Mouse (Mus musculus): Measurements from ENCODE around the gene Ascl3. TPM values are rescaled to one million over a fixed set of nuclear protein-coding genes. Genes with fewer than 3 reads are reported as not detected.

Gene Ascl3
- polyA plus RNA-seq, 1 experiment from 2014 or later = 0.20 TPM

DNA sequence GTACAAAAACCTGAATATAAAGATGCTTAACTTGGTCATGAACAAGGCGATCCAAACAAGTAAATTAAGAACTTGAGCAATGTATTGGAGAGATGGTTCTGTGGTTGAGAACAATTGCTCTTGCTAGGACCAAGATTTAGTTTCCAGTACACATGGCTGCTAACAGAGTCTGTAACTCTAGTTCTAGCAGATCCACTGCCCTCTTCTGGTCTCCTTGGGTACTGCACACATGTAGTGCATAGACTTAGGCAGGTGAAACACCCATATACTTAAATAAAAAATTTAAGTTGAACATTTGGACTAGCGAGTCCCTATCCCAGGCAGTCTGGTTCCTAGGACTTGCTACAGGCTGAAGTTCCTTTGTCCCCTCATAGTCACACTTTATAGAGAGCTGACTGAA lies 8.9 kb downstream of the Ascl3 start:
- no peak overlapping the region for H3K27ac ChIP-seq (ENCODE audit: low read depth, low read length)
- H3K36me3 ChIP-seq (ENCODE audit: control insufficient read depth, insufficient read depth, low read length) = no peaks in the 10 kb centered on the region
- WGBS = 92% methylated on average over 2 of the region's 2 CpGs
- DNase-seq (ENCODE audit: low spot score, missing footprints) (no peak), ATAC-seq (ENCODE audit: low FRiP score) (no peak)
- H3K4me1 ChIP-seq (ENCODE audit: control insufficient read depth, insufficient read depth, low read length) = no peaks in the 10 kb centered on the region
- no peaks in the 10 kb centered on the region for H3K27me3 ChIP-seq (ENCODE audit: control insufficient read depth, insufficient read depth, low read length)
- no peak overlapping the region for H3K9ac ChIP-seq (ENCODE audit: low read length)
- no peak overlapping the region for H3K4me2 ChIP-seq
- no peak overlapping the region for H3K4me3 ChIP-seq (ENCODE audit: low read depth, low read length)
- H3K9me3 ChIP-seq (ENCODE audit: control insufficient read depth, low read length) = no peaks in the 10 kb centered on the region; the same call in 1 of the 2 replicates

DNA sequence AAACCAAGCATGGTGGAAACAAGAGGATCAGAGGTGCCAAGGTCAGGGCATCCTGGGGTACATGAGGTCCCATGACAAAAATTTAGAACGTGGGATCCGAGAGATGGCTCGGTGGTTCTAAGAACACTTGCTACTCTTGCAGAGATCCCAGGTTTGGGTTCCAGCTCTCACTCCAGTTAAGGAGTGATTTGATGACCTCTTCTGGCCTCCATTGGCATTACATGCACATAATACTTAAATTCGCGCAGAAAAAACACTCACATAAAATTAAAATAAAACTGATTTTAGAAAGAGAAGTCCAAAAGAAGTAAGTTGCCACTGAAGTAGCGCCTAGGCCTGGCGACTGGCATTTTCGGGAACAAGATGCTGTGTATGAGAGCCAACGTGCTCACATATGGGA lies 12.2 kb downstream of the Ascl3 start:
- ATAC-seq (ENCODE audit: low FRiP score) (no peak), DNase-seq (ENCODE audit: low spot score, missing footprints) (peak; percentile 89)
- H3K4me3 ChIP-seq (ENCODE audit: low read depth, low read length) = no peak overlapping the region
- H3K27me3 ChIP-seq (ENCODE audit: control insufficient read depth, insufficient read depth, low read length) = no peaks in the 10 kb centered on the region
- no peaks in the 10 kb centered on the region for H3K4me1 ChIP-seq (ENCODE audit: control insufficient read depth, insufficient read depth, low read length)
- 66% methylated on average over 9 of the region's 9 CpGs for WGBS
- H3K27ac ChIP-seq (ENCODE audit: low read depth, low read length) = no peak overlapping the region
- no peak overlapping the region for H3K4me2 ChIP-seq
- H3K9me3 ChIP-seq (ENCODE audit: control insufficient read depth, low read length) = no peaks in the 10 kb centered on the region; the same call in 1 of the 2 replicates
- H3K36me3 ChIP-seq (ENCODE audit: control insufficient read depth, insufficient read depth, low read length) = no peaks in the 10 kb centered on the region
- H3K9ac ChIP-seq (ENCODE audit: low read length) = no peak overlapping the region

DNA sequence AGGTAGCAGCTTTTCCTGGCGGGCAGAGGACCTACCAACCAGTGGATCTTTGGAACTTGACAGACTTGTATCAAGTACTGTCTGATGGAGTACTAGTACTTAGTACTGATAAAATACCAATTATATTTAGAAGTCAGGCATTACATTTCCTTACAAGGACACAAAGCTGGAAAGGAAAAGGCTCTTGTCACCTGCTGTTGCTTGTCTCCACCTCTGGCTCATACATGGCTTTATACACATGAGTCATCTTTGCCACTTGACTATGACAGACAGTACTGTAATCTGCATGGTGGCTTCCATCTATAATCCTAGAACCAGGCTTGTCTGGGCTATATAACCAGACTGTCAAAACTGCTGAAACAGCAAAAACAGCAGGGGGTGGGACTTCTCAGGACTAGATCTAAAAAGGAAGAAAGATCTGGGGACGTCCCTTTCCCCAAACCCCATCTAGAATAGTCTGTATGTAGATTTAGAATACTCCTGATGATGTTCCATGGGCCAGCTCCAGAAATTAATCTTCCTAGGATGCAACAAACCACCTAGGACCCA lies 18.0 kb downstream of the Ascl3 start:
- no peak overlapping the region for H3K4me3 ChIP-seq (ENCODE audit: low read depth, low read length)
- no peaks in the 10 kb centered on the region for H3K4me1 ChIP-seq (ENCODE audit: control insufficient read depth, insufficient read depth, low read length)
- whole genome bisulfite sequencing = 89% methylated on average over 2 of the region's 2 CpGs
- no peak overlapping the region for H3K4me2 ChIP-seq
- no peak for DNase-seq (ENCODE audit: low spot score, missing footprints)
- no peaks in the 10 kb centered on the region for H3K27me3 ChIP-seq (ENCODE audit: control insufficient read depth, insufficient read depth, low read length)
- H3K36me3 ChIP-seq (ENCODE audit: control insufficient read depth, insufficient read depth, low read length) = 0 out of 2 replicates have a peak, but pooled peaks cover 2% of the 10 kb centered on the region
- ATAC-seq (ENCODE audit: low FRiP score) = no peak
- H3K27ac ChIP-seq (ENCODE audit: low read depth, low read length) = no peak overlapping the region
- no peak overlapping the region for H3K9ac ChIP-seq (ENCODE audit: low read length)
- H3K9me3 ChIP-seq (ENCODE audit: control insufficient read depth, low read length) = no peaks in the 10 kb centered on the region

DNA sequence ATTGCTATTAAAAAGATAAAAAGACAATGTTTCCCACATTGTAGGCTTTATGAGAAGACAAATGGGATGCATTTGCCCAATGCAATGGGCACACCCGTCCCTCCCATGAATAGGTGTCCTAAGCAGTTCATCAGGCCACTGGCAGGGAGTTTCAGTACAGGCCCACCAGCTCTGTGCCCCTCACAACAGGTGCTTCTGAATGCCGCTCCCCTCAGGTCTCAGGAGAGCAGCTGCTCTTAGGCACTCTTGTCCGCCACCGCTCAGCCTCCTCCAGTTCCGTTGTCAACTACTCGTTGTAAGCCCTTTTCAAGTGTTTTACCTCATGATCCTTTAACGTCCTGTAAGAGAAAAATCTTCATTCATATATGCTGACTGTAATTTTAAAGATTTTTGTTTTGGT lies 19.3 kb downstream of the Ascl3 start:
- WGBS = 93% methylated on average over 7 of the region's 7 CpGs
- no peak overlapping the region for H3K4me2 ChIP-seq
- no peak for DNase-seq (ENCODE audit: low spot score, missing footprints)
- H3K27me3 ChIP-seq (ENCODE audit: control insufficient read depth, insufficient read depth, low read length) = no peaks in the 10 kb centered on the region
- no peaks in the 10 kb centered on the region for H3K9me3 ChIP-seq (ENCODE audit: control insufficient read depth, low read length)
- H3K27ac ChIP-seq (ENCODE audit: low read depth, low read length) = no peak overlapping the region
- no peak overlapping the region for H3K4me3 ChIP-seq (ENCODE audit: low read depth, low read length)
- no peaks in the 10 kb centered on the region for H3K4me1 ChIP-seq (ENCODE audit: control insufficient read depth, insufficient read depth, low read length)
- 0 out of 2 replicates have a peak, but pooled peaks cover 2% of the 10 kb centered on the region for H3K36me3 ChIP-seq (ENCODE audit: control insufficient read depth, insufficient read depth, low read length)
- no peak for ATAC-seq (ENCODE audit: low FRiP score)
- H3K9ac ChIP-seq (ENCODE audit: low read length) = no peak overlapping the region

DNA sequence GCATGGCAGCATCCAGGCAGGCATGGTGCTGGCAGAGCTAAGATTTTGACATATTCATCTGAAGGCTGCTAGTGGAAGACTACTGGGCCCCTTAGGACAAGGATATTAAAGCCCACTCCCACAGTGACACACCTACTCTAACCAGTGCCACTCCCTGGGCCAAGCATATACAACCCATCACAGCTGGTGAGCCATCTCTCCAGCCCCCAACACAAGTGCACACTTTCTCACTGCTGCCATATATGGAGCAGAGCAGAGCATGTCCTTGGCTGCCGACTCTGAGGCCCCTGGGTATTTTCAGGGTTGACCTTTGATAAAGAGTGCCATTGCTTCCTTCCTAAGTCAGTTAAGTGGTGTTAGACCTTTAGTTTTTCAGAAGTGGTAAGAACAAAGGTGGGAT lies 21.5 kb downstream of the Ascl3 start:
- H3K4me2 ChIP-seq = no peak overlapping the region
- DNase-seq (ENCODE audit: low spot score, missing footprints) (peak; percentile 19), ATAC-seq (ENCODE audit: low FRiP score) (no peak)
- no peak overlapping the region for H3K27ac ChIP-seq (ENCODE audit: low read depth, low read length)
- no peaks in the 10 kb centered on the region for H3K9me3 ChIP-seq (ENCODE audit: control insufficient read depth, low read length)
- H3K36me3 ChIP-seq (ENCODE audit: control insufficient read depth, insufficient read depth, low read length) = 0 out of 2 replicates have a peak, but pooled peaks cover 2% of the 10 kb centered on the region
- H3K4me3 ChIP-seq (ENCODE audit: low read depth, low read length) = no peak overlapping the region
- H3K9ac ChIP-seq (ENCODE audit: low read length) = no peak overlapping the region
- no peaks in the 10 kb centered on the region for H3K4me1 ChIP-seq (ENCODE audit: control insufficient read depth, insufficient read depth, low read length)
- H3K27me3 ChIP-seq (ENCODE audit: control insufficient read depth, insufficient read depth, low read length) = no peaks in the 10 kb centered on the region
- WGBS = 70% methylated on average over 1 of the region's 1 CpGs

DNA sequence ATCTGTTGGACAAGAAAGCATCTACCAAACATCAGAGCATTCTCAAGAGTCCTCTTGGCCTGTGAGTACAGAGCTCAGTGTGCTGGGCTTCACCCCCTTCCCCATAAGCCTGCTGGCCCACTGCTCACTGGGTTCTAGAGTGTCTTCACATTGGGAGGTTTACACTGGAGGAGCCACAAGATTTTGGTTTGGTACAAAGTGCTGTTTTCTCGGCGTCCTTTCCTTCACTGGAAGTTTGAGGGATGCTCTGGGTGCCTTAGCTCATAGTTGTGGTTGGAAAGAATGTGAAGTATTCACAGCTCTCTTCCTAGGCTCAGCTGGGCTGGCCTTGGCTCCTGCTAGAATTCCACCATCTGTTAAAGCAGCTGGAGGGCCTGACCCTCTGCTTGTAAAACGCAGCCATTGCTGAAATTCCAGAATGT lies 22.6 kb downstream of the Ascl3 start:
- Histone ChIP-seq H3K4me1 (ENCODE audit: control insufficient read depth, insufficient read depth, low read length) (peaks cover 3% of the 10 kb centered on the region; the same call in 1 of the 2 replicates), H3K4me3 (ENCODE audit: low read depth, low read length) (no peak overlapping the region), H3K9me3 (ENCODE audit: control insufficient read depth, low read length) (no peaks in the 10 kb centered on the region), H3K36me3 (ENCODE audit: control insufficient read depth, insufficient read depth, low read length) (0 out of 2 replicates have a peak, but pooled peaks cover 2% of the 10 kb centered on the region), H3K4me2 (no peak overlapping the region), H3K27ac (ENCODE audit: low read depth, low read length) (no peak overlapping the region), H3K27me3 (ENCODE audit: control insufficient read depth, insufficient read depth, low read length) (no peaks in the 10 kb centered on the region), H3K9ac (ENCODE audit: low read length) (no peak overlapping the region)
- 73% methylated on average over 3 of the region's 3 CpGs for WGBS
- DNase-seq (ENCODE audit: low spot score, missing footprints) (no peak), ATAC-seq (ENCODE audit: low FRiP score) (no peak)

DNA sequence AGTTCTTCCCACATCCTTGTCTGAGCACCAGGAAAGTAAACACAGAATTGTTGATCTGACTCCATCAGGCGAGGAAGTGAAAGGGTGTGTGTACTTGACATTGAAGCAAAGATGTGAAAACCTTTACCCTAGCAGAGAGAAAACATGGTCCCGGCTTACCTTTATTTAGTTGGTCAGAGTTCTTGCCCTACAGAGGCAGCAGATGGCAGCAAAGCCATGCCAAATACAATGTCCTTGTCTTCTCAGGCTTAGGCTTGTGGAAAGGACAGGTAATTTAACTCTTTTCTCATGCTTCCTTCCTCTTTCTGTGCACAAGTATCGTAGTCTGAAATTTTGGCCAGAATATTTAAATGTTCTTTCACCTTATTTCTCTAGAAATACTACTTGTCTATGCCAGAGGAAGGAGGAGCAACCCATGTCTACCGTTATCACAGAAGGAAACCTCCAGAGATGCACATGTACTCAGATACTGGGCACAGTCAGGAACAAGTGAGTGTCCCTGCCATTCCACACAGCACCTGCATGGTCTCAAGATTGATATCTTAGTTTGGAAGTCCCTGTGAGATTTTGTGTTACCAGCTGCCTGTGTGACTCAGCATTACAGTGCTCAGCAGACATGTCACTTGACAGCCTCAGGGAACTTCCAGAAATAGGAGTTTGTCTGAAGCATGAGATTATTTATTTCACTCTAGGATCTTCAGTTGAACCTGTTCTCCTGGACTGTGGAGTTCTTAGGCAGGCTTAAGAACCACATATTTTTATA lies 24.3 kb downstream of the Ascl3 start:
- no peaks in the 10 kb centered on the region for H3K9me3 ChIP-seq (ENCODE audit: control insufficient read depth, low read length)
- 0 out of 2 replicates have a peak, but pooled peaks cover 2% of the 10 kb centered on the region for H3K36me3 ChIP-seq (ENCODE audit: control insufficient read depth, insufficient read depth, low read length)
- H3K27me3 ChIP-seq (ENCODE audit: control insufficient read depth, insufficient read depth, low read length) = peaks cover 8% of the 10 kb centered on the region
- H3K4me1 ChIP-seq (ENCODE audit: control insufficient read depth, insufficient read depth, low read length) = peaks cover 3% of the 10 kb centered on the region; the same call in 1 of the 2 replicates
- WGBS = 64% methylated on average over 4 of the region's 4 CpGs
- no peak overlapping the region for H3K9ac ChIP-seq (ENCODE audit: low read length)
- H3K27ac ChIP-seq (ENCODE audit: low read depth, low read length) = no peak overlapping the region
- DNase-seq (ENCODE audit: low spot score, missing footprints) = peak; percentile 39
- H3K4me3 ChIP-seq (ENCODE audit: low read depth, low read length) = no peak overlapping the region
- H3K4me2 ChIP-seq = no peak overlapping the region
- ATAC-seq (ENCODE audit: low FRiP score) = no peak

DNA sequence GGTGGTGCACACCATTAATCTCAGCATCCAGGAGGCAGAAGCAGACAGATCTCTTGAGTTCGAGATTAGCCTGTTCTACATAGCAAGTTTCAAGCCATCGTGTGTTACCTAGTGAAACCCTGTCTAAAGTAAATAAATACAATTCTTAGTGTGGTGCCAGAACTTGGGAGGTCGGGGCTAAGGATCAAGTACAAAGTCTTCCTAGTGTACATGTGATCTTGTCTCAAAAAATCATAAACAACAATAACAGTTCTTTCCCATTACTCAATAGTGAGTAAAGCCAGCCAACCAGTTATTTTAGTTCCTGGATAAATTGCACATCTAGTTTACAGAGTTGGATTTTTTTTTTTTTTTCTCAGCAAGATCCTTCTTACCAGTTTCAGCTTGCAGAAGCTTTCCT lies 27.1 kb downstream of the Ascl3 start:
- H3K27me3 ChIP-seq (ENCODE audit: control insufficient read depth, insufficient read depth, low read length) = peaks cover 8% of the 10 kb centered on the region
- no peak overlapping the region for H3K27ac ChIP-seq (ENCODE audit: low read depth, low read length)
- DNase-seq (ENCODE audit: low spot score, missing footprints) = no peak
- WGBS = 63% methylated on average over 3 of the region's 3 CpGs
- H3K9ac ChIP-seq (ENCODE audit: low read length) = peak overlapping the region; percentile 82; the same call in 1 of the 2 replicates
- H3K4me3 ChIP-seq (ENCODE audit: low read depth, low read length) = peak overlapping the region; percentile 67
- no peaks in the 10 kb centered on the region for H3K9me3 ChIP-seq (ENCODE audit: control insufficient read depth, low read length)
- H3K4me1 ChIP-seq (ENCODE audit: control insufficient read depth, insufficient read depth, low read length) = peaks cover 3% of the 10 kb centered on the region; the same call in 1 of the 2 replicates
- no peak for ATAC-seq (ENCODE audit: low FRiP score)
- peak overlapping the region; percentile 74 for H3K4me2 ChIP-seq
- H3K36me3 ChIP-seq (ENCODE audit: control insufficient read depth, insufficient read depth, low read length) = 0 out of 2 replicates have a peak, but pooled peaks cover 2% of the 10 kb centered on the region

DNA sequence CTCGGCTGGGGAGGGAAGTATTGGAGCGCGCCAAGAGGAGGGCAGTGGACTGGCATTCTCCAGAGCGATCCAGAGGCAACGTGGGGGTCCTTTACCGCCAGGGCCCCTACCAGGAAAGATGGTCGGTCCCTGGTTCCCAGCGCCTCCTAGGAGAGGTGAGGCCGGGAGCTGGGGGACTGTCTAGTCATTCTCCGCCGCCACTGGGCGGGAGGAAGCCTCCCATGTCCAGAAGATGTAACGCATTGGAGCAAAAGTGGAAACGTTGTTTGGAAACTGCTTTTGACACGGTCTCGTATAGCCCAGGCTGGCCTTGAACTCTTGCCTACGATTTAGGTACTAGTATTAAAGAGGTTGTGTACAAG lies 27.5 kb downstream of the Ascl3 start:
- Histone ChIP-seq H3K9me3 (ENCODE audit: control insufficient read depth, low read length) (no peaks in the 10 kb centered on the region), H3K4me1 (ENCODE audit: control insufficient read depth, insufficient read depth, low read length) (peaks cover 3% of the 10 kb centered on the region; the same call in 1 of the 2 replicates), H3K4me3 (ENCODE audit: low read depth, low read length) (peak overlapping the region; percentile 67), H3K27me3 (ENCODE audit: control insufficient read depth, insufficient read depth, low read length) (peaks cover 8% of the 10 kb centered on the region), H3K36me3 (ENCODE audit: control insufficient read depth, insufficient read depth, low read length) (0 out of 2 replicates have a peak, but pooled peaks cover 1% of the 10 kb centered on the region), H3K4me2 (peak overlapping the region; percentile 74), H3K9ac (ENCODE audit: low read length) (peak overlapping the region; percentile 82), H3K27ac (ENCODE audit: low read depth, low read length) (peak overlapping the region; percentile 54)
- no peak for ATAC-seq (ENCODE audit: low FRiP score)
- no peak for DNase-seq (ENCODE audit: low spot score, missing footprints)
- WGBS = 2% methylated on average over 17 of the region's 17 CpGs
